Mouse (Mus musculus) heart, adult 2 months (tissue): ENCODE measurements around the gene Blmh. TPM values are rescaled to one million over a fixed set of nuclear protein-coding genes. Genes with fewer than 3 reads are reported as not detected.
"Not testable (repeated sequence)": the region's sequence is repeated elsewhere in the genome, so short reads cannot be mapped to it uniquely, and the experiment has no call there.

ENCODE experiments used
- DNase-seq, 2 experiments: peaks; one replicate each; pipeline ENCODE4 v3.0.0; 2021
- H3K27ac ChIP-seq: fragments of 200-600 bp; 2 replicates; pipeline ENCODE4 v1.8.1; 2022
- H3K27me3 ChIP-seq: fragments of 200-500 bp; 2 replicates; pipeline ENCODE4 v1.6.1; 2012; ENCODE audit warnings: mild to moderate bottlenecking, low read length, inconsistent platforms, mixed read lengths; ENCODE audit not compliant: control insufficient read depth, insufficient read depth
- H3K36me3 ChIP-seq: fragments of 200-500 bp; 2 replicates; pipeline ENCODE4 v1.6.1; 2012; ENCODE audit warnings: low read length, inconsistent platforms; ENCODE audit not compliant: control insufficient read depth, insufficient read depth
- H3K4me1 ChIP-seq: fragments of 200-500 bp; 2 replicates; pipeline ENCODE4 v1.6.1; 2011; ENCODE audit warnings: low read length; ENCODE audit not compliant: control insufficient read depth, insufficient read depth
- H3K4me3 ChIP-seq: fragments of 200-600 bp; 2 replicates; pipeline ENCODE4 v1.8.1; 2022
- H3K79me2 ChIP-seq: fragments of 200-500 bp; replicated peaks from 2 replicates; pipeline ENCODE4 v1.6.1; 2012; ENCODE audit warnings: mild to moderate bottlenecking, inconsistent platforms, low read length, moderate library complexity, mixed read lengths; ENCODE audit not compliant: control insufficient read depth, insufficient read depth
- H3K9ac ChIP-seq: fragments of 200-500 bp; 2 replicates; pipeline ENCODE4 v1.6.1; 2012; ENCODE audit warnings: low read depth, mild to moderate bottlenecking, control low read depth, inconsistent platforms, low read length, mixed read lengths
- CTCF ChIP-seq: fragments of 200-600 bp; IDR thresholded peaks from 2 replicates; pipeline ENCODE4 v1.8.1; 2022; ENCODE audit warnings: antibody characterized with exemption, mild to moderate bottlenecking, moderate library complexity
- EP300 ChIP-seq: fragments of 200-500 bp; IDR thresholded peaks from 2 replicates; pipeline ENCODE4 v1.6.1; 2011; ENCODE audit warnings: low read depth, low read length, control low read depth; ENCODE audit not compliant: insufficient read depth
- POLR2A ChIP-seq: fragments of 200-500 bp; IDR thresholded peaks from 2 replicates; pipeline ENCODE4 v1.6.1; 2011; ENCODE audit warnings: mild to moderate bottlenecking, low read depth, low read length, control low read depth; ENCODE audit not compliant: insufficient read depth
- WGBS: fragments of 180-500 bp; shearing (Covaris S2); methylation state at CpG from one replicate; pipeline ENCODE4 v1.1.7; 2018; 5-methylcytosine and 5-hydroxymethylcytosine counted together
- intact Hi-C: fragments of 180-260 bp; cut with DNase I; formaldehyde crosslinking; loops from one replicate; pipeline ENCODE4 v1.15.1; 2025
- polyA plus RNA-seq: library from polyadenylated mRNA; depleted of rRNA; stranded (reverse); fragments of >200 nt; gene quantifications from 2 replicates; pipeline ENCODE4 v1.2.3, GENCODE M21; 2012
- total RNA-seq, 2 experiments: library from RNA; stranded (reverse); gene quantifications; 2 replicates each; pipeline ENCODE4 v1.2.3; 2021

Gene Blmh
- total and polyA plus RNA-seq, 3 experiments: 12.9 to 32.7 (median 27.6) TPM

DNA sequence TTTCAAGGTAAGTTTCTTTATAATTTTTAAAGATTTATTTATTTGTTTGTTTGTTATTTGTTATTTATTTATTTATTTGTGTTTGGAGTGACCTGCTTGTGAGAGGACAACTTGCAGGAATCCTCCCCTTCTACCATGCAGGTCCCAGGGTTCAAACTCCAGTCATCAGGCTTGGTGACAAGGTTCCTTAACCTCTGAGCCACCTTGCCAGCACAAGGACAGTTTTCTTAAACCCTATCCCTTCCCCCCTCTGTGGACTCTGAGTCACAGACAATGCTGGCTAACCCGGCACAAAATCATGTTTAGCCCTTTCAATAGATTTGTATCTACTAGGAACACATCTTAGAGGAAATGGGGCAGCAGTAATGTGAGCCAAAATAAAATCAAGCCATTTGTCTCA is 4.0 kb upstream of the Blmh start:
- Histone ChIP-seq H3K79me2 (no peaks in the 10 kb centered on the region), H3K4me3 (no peak overlapping the region), H3K36me3 (peaks cover 5% of the 10 kb centered on the region), H3K4me1 (peaks cover 4% of the 10 kb centered on the region), H3K27ac (no peak overlapping the region), H3K9ac (no peak overlapping the region), H3K27me3 (no peaks in the 10 kb centered on the region)
- DNase-seq: no peak
- TF ChIP-seq EP300 (no peak), POLR2A (no peak), CTCF (no peak)
- 40% methylated on average over 1 of the region's 1 CpGs for WGBS
- intact Hi-C loops: no loop called here

DNA sequence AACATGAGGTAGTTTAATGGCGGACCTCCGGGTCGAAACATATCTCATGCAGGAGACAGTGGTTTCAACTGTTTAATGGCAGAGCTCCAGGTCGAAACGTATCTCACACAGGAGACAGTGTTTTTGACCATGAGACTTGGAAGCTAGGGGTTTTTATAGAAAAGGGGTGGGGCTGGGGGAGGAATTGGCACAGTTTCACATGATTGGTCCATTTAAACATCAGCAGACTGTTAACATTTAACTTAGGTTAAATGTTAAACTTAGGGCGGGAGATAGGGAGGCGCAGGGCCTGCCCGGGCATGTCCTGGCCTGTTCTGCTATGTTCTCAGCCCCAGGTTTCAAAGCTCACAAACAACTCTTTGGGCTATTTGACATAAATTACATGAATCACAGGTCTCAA is 4.0 kb downstream of the Blmh start:
- H3K4me1 ChIP-seq, H3K36me3 ChIP-seq, H3K79me2 ChIP-seq, H3K27ac ChIP-seq, intact Hi-C loops, DNase-seq, H3K27me3 ChIP-seq, H3K9ac ChIP-seq, H3K4me3 ChIP-seq: not testable (repeated sequence)
- WGBS: 89% methylated on average over 8 of the region's 8 CpGs

DNA sequence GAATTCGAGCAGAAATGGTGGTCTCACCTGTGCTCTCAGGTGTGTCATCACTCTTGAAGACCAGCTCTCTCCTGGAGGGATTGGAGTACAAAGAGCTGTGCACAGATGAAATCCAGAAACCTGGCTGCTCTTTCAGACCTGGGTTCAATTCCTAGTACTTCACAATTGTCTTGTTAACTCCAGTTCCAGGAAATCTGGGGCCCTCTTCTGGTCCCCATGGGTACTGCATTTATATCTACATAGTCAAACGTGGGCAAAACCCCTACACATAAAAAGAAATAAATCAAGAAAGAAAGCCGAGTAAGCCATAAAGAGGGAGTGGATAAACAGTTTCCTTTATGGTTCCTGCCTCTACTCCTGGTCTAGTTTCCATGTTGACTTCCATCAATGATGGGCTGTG is 8.6 kb downstream of the Blmh start:
- Histone ChIP-seq H3K27me3 (no peaks in the 10 kb centered on the region), H3K4me3 (no peak overlapping the region), H3K27ac (no peak overlapping the region), H3K79me2 (no peaks in the 10 kb centered on the region), H3K36me3 (no peaks in the 10 kb centered on the region), H3K9ac (no peak overlapping the region), H3K4me1 (no peaks in the 10 kb centered on the region)
- TF ChIP-seq POLR2A (no peak), CTCF (peak; percentile 43)
- whole genome bisulfite sequencing: 58% methylated on average over 3 of the region's 3 CpGs
- intact Hi-C loops: no loop called here
- DNase-seq: no peak

DNA sequence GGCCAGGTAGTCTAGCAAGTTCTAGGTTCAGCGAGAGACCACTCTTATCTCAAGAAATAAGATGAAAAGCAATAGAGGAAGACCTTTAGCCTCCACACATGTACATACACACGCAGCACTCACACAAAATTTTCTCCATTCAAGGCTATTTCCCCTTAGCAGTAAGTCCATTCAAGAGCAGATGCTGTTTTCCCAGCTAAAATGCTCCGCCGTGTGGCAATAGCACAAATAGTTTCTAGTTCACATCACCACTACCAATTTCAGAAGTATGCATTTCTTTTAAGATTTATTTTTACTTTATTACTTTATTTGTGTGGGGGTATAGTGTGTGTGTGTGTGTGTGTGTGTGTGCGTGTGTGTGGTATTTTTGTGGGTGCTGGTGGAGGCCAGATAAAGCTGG is 12.0 kb downstream of the Blmh start:
- Histone ChIP-seq H3K36me3 (no peaks in the 10 kb centered on the region), H3K27ac (no peak overlapping the region), H3K9ac (no peak overlapping the region), H3K79me2 (no peaks in the 10 kb centered on the region), H3K4me1 (no peaks in the 10 kb centered on the region), H3K4me3 (no peak overlapping the region), H3K27me3 (no peaks in the 10 kb centered on the region)
- DNase-seq: no peak
- intact Hi-C loops: no loop called here
- WGBS: 64% methylated on average over 5 of the region's 5 CpGs
- TF ChIP-seq POLR2A: no peak
- peak; percentile 24; the same call in 1 of the 2 replicates for TF ChIP-seq CTCF

DNA sequence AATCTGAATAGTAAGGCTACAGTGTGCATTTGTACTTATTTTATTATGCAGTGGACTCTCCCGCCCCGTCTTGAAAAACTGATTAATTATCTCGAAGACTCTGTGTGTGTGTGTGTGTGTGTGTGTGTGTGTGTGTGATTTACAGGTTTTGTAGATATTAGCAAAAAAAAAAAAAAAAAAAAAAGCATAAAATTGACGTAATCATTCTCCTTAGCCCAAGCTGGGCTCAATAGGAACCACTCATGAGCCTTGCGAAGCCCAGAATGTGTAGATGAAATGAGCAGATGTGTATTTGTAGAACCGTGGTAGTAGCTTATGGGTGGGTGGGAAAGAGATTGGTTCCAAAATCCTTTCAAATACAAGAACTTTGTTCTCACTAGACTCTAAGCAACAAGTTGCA is 20.2 kb downstream of the Blmh start:
- Histone ChIP-seq H3K79me2 (no peaks in the 10 kb centered on the region), H3K9ac (peak overlapping the region; percentile 97), H3K27ac (peak overlapping the region; percentile 96), H3K27me3 (no peaks in the 10 kb centered on the region), H3K36me3 (peaks cover 5% of the 10 kb centered on the region; the same call in 1 of the 2 replicates), H3K4me1 (peaks cover 5% of the 10 kb centered on the region), H3K4me3 (peak overlapping the region; percentile 75)
- no peak for DNase-seq
- TF ChIP-seq CTCF: no peak
- TF ChIP-seq POLR2A: no peak
- no peak for TF ChIP-seq EP300
- intact Hi-C loops: loop anchor here (2.0 to 5.0 kb wide), 2 partner anchors 44 to 98 kb away; partner anchors contain the start of gene Cpd
- 62% methylated on average over 6 of the region's 6 CpGs for WGBS

DNA sequence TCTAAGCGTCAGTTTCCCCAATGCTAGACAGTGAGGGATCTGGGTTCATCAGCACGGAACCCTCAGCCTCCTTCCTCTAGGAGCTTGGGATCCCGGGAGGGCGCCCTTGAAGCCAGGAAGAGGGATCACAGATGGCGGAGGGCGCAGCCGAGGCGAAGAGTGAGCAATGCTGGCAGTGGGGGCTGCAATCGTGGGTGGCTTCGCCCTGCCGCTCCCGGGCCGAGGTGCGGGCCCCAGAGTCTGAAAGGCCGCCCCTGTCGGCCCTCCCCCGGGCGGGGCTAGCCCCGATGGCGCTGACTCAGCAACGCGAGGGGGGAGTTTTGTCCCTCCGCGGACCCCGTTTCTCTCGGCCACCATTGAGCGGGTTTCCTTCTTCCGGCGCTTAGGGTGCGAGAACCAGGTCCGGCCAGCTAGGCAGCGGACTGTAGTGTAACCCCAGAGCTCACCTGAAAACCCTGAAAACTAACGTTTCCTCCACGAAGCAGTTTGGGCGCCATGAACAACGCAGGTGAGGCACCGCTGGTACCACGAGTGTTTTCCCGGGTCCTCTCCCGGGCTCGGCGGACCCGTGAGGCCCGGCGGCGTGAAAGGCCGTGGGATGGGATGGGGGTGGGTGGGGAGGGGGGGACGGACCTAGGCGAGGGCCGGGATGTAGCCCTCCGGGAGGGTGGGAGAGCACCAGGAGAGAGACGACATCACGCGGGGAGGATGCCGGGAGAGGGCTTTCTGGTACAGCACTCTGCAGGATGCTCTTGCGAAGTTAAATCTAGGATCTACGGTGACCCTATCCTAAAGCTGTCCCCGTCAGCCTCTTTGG is 21.0 kb downstream of the Blmh start:
- Histone ChIP-seq H3K36me3 (peaks cover 5% of the 10 kb centered on the region; the same call in 1 of the 2 replicates), H3K27ac (peak overlapping the region; percentile 96), H3K4me3 (peak overlapping the region; percentile 75), H3K4me1 (peaks cover 5% of the 10 kb centered on the region), H3K79me2 (no peaks in the 10 kb centered on the region), H3K27me3 (no peaks in the 10 kb centered on the region), H3K9ac (peak overlapping the region; percentile 97)
- peak; percentile 93 for TF ChIP-seq POLR2A
- TF ChIP-seq EP300: 0 out of 2 replicates have a peak, but pooled peaks have one; percentile 15
- no peak; the same call in 1 of the 2 replicates for TF ChIP-seq CTCF
- under 1% methylated on average over 58 of the region's 58 CpGs for WGBS
- intact Hi-C loops: loop anchor here (2.0 to 5.0 kb wide), 2 partner anchors 45 to 98 kb away; partner anchors contain the start of gene Cpd
- DNase-seq: peak; percentile 94 to 97
